Mouse (Mus musculus): ENCODE data around the gene Chrna10.

GRCm38 (mm10) chr7:102078517-102078916 is 38.1 kb downstream of the Chrna10 start:
- TF ChIP-seq GATA1 (IDR thresholded peaks at IDR 0.05; ENCODE audit: borderline replicate concordance, low read length) (no peak), FLI1 (IDR thresholded peaks at IDR 0.05; ENCODE audit: low read length) (no peak)

All from megakaryocyte, embryonic 14.5 days (primary cell).